Mouse (Mus musculus) forebrain, embryonic 14.5 days (tissue): ENCODE results near the gene Plcd3. TPM values are rescaled to one million over a fixed set of nuclear protein-coding genes. Genes with fewer than 3 reads are reported as not detected.

ENCODE experiments used
- ATAC-seq: fragments of 200-750 bp; cut with Nextera tagmentation; 2 replicates; pipeline ENCODE4 v1.8.0; 2017; ENCODE audit warnings: mild to moderate bottlenecking, moderate library complexity
- DNase-seq: peaks from one replicate; pipeline ENCODE4 v3.0.0-alpha.2; 2015; ENCODE audit warnings: low spot score
- H3K27ac ChIP-seq: fragments of 300-500 bp; sonication (generic); 2 replicates; pipeline ENCODE4 v1.5.1; 2014; ENCODE audit warnings: low read depth, mild to moderate bottlenecking, control low read depth, low read length, moderate library complexity
- H3K27me3 ChIP-seq: fragments of 300-500 bp; sonication (generic); replicated peaks from 2 replicates; pipeline ENCODE4 v1.6.1; 2014; ENCODE audit warnings: low read length, control low read depth, mixed read lengths; ENCODE audit not compliant: control insufficient read depth, insufficient read depth
- H3K36me3 ChIP-seq: fragments of 300-500 bp; sonication (generic); 2 replicates; pipeline ENCODE4 v1.6.1; 2014; ENCODE audit warnings: low read length, control low read depth; ENCODE audit not compliant: control insufficient read depth, insufficient read depth
- H3K4me1 ChIP-seq: fragments of 300-500 bp; sonication (generic); 2 replicates; pipeline ENCODE4 v1.6.1; 2014; ENCODE audit warnings: antibody characterized with exemption, low read length, control low read depth; ENCODE audit not compliant: control insufficient read depth, insufficient read depth
- H3K4me2 ChIP-seq: fragments of 300-500 bp; sonication (generic); 2 replicates; pipeline ENCODE4 v1.6.1; 2014; ENCODE audit warnings: mild to moderate bottlenecking, control low read depth, low read length
- H3K4me3 ChIP-seq: fragments of 300-500 bp; sonication (generic); 2 replicates; pipeline ENCODE4 v1.5.1; 2014; ENCODE audit warnings: low read depth, low read length, control low read depth
- H3K9ac ChIP-seq: fragments of 300-500 bp; sonication (generic); 2 replicates; pipeline ENCODE4 v1.6.1; 2014; ENCODE audit warnings: mild to moderate bottlenecking, low read length, control low read depth, moderate library complexity
- H3K9me3 ChIP-seq: fragments of 300-500 bp; sonication (generic); replicated peaks from 2 replicates; pipeline ENCODE4 v1.6.1; 2016; ENCODE audit warnings: low read length, control low read depth, mixed read lengths; ENCODE audit not compliant: control insufficient read depth
- WGBS: fragments of 180-500 bp; shearing (Covaris S2); extraction: QIAGEN DNeasy Blood & Tissue Kit; methylation state at CpG from one replicate; pipeline ENCODE4 v1.1.7; 2014; 5-methylcytosine and 5-hydroxymethylcytosine counted together
- polyA plus RNA-seq: library from polyadenylated mRNA; unstranded; fragments of >200 nt; fragmentation: Nextera tagmentation; extraction: Ambion mirVana; gene quantifications from 2 replicates; pipeline ENCODE4 v1.2.1, GENCODE M21; 2014

The Plcd3 gene
- 1.1 and 1.4 TPM in 2 replicates for polyA plus RNA-seq

- H3K36me3 ChIP-seq, result no peaks in the 10 kb centered on the region
- H3K9ac ChIP-seq, result peak within 1 kb of the TSS; percentile 57
- no peak within 1 kb of the TSS for H3K27ac ChIP-seq
- DNase-seq (peak; percentile 57), ATAC-seq (peak; percentile 25; the same call in 1 of the 2 replicates)
- WGBS, result under 1% methylated on average over 33 of the region's 34 CpGs
- peak within 1 kb of the TSS; percentile 42 for H3K4me3 ChIP-seq
- no peaks in the 10 kb centered on the region for H3K9me3 ChIP-seq
- peaks cover 32% of the 10 kb centered on the region for H3K27me3 ChIP-seq
- peak within 1 kb of the TSS; percentile 85 for H3K4me2 ChIP-seq
- H3K4me1 ChIP-seq, result peaks cover 12% of the 10 kb centered on the region; the same call in 1 of the 2 replicates
Measured at GRCm38 (mm10) chr11:103101481-103101865, at the start of gene Plcd3, which contains the start of gene Acbd4. Gene Plcd3, minus strand, starts transcription at chr11:103101658. Gene Acbd4, plus strand, starts transcription at chr11:103101682.

- Histone ChIP-seq H3K27ac (no peak overlapping the region), H3K4me3 (no peak overlapping the region), H3K36me3 (no peaks in the 10 kb centered on the region), H3K9me3 (no peaks in the 10 kb centered on the region), H3K4me1 (no peaks in the 10 kb centered on the region), H3K27me3 (no peaks in the 10 kb centered on the region), H3K9ac (no peak overlapping the region), H3K4me2 (no peak overlapping the region)
- ATAC-seq (no peak), DNase-seq (no peak)
- 91% methylated on average over 4 of the region's 4 CpGs for WGBS
Measured at GRCm38 (mm10) chr11:103149771-103150170, 48.3 kb upstream of the Plcd3 start.

GRCm38 (mm10) chr11:103147766-103148165 lies 46.3 kb upstream of the Plcd3 start:
- Histone ChIP-seq H3K9me3 (no peaks in the 10 kb centered on the region), H3K27ac (no peak overlapping the region), H3K9ac (no peak overlapping the region), H3K4me3 (no peak overlapping the region), H3K27me3 (no peaks in the 10 kb centered on the region), H3K4me1 (peaks cover 4% of the 10 kb centered on the region), H3K4me2 (no peak overlapping the region), H3K36me3 (no peaks in the 10 kb centered on the region)
- 55% methylated on average over 4 of the region's 4 CpGs for WGBS
- DNase-seq, result no peak
- ATAC-seq, result no peak

- no peak overlapping the region for H3K9ac ChIP-seq
- H3K4me2 ChIP-seq, result no peak overlapping the region
- no peak overlapping the region for H3K4me3 ChIP-seq
- H3K27me3 ChIP-seq, result no peaks in the 10 kb centered on the region
- no peaks in the 10 kb centered on the region for H3K36me3 ChIP-seq
- DNase-seq (no peak), ATAC-seq (no peak)
- no peaks in the 10 kb centered on the region for H3K9me3 ChIP-seq
- H3K4me1 ChIP-seq, result peaks cover 9% of the 10 kb centered on the region
- no peak overlapping the region for H3K27ac ChIP-seq
- WGBS, result 84% methylated on average over 4 of the region's 4 CpGs
Measured at GRCm38 (mm10) chr11:103146386-103146785, 44.9 kb upstream of the Plcd3 start.

- Histone ChIP-seq H3K36me3 (0 out of 2 replicates have a peak, but pooled peaks cover 6% of the 10 kb centered on the region), H3K4me1 (peaks cover 9% of the 10 kb centered on the region), H3K27ac (no peak overlapping the region), H3K4me2 (no peak overlapping the region), H3K9me3 (no peaks in the 10 kb centered on the region), H3K27me3 (no peaks in the 10 kb centered on the region), H3K9ac (no peak overlapping the region), H3K4me3 (no peak overlapping the region)
- 45% methylated on average over 12 of the region's 12 CpGs for WGBS
- DNase-seq (no peak), ATAC-seq (no peak)
Measured at GRCm38 (mm10) chr11:103144309-103145285, 43.1 kb upstream of the Plcd3 start.

GRCm38 (mm10) chr11:103142441-103143182 lies 41.2 kb upstream of the Plcd3 start:
- Histone ChIP-seq H3K9me3 (no peaks in the 10 kb centered on the region), H3K36me3 (peaks cover 13% of the 10 kb centered on the region; the same call in 1 of the 2 replicates), H3K4me1 (peaks cover 9% of the 10 kb centered on the region), H3K9ac (peak overlapping the region; percentile 64), H3K27ac (peak overlapping the region; percentile 92), H3K4me3 (peak overlapping the region; percentile 23), H3K27me3 (no peaks in the 10 kb centered on the region), H3K4me2 (peak overlapping the region; percentile 51)
- ATAC-seq (peak; percentile 97), DNase-seq (peak; percentile 95)
- 29% methylated on average over 8 of the region's 8 CpGs for WGBS

- H3K9ac ChIP-seq, result peak overlapping the region; percentile 32; the same call in 1 of the 2 replicates
- DNase-seq (no peak), ATAC-seq (no peak)
- no peaks in the 10 kb centered on the region for H3K27me3 ChIP-seq
- WGBS, result 29% methylated on average over 1 of the region's 1 CpGs
- H3K9me3 ChIP-seq, result no peaks in the 10 kb centered on the region
- peaks cover 9% of the 10 kb centered on the region for H3K4me1 ChIP-seq
- H3K4me3 ChIP-seq, result no peak overlapping the region
- peak overlapping the region; percentile 51 for H3K4me2 ChIP-seq
- H3K36me3 ChIP-seq, result peaks cover 13% of the 10 kb centered on the region; the same call in 1 of the 2 replicates
- peak overlapping the region; percentile 92; the same call in 1 of the 2 replicates for H3K27ac ChIP-seq
Measured at GRCm38 (mm10) chr11:103141944-103142255, 40.4 kb upstream of the Plcd3 start.

GRCm38 (mm10) chr11:103141101-103141943 lies 39.9 kb upstream of the Plcd3 start:
- Histone ChIP-seq H3K4me2 (peak overlapping the region; percentile 51; the same call in 1 of the 2 replicates), H3K36me3 (peaks cover 13% of the 10 kb centered on the region; the same call in 1 of the 2 replicates), H3K27ac (peak overlapping the region; percentile 92; the same call in 1 of the 2 replicates), H3K4me1 (peaks cover 9% of the 10 kb centered on the region), H3K27me3 (no peaks in the 10 kb centered on the region), H3K9me3 (no peaks in the 10 kb centered on the region), H3K9ac (peak overlapping the region; percentile 32; the same call in 1 of the 2 replicates), H3K4me3 (no peak overlapping the region)
- ATAC-seq (no peak), DNase-seq (no peak)
- WGBS, result 43% methylated on average over 10 of the region's 11 CpGs
